Mouse (Mus musculus): ENCODE results near the gene Plxna1. TPM values are rescaled to one million over a fixed set of nuclear protein-coding genes. Genes with fewer than 3 reads are reported as not detected.

Plxna1 gene
- polyA plus RNA-seq, 1 experiment = 27.1 TPM

GRCm38 (mm10) chr6:89294621-89295020, 67.8 kb downstream of the Plxna1 start:
- TF ChIP-seq POLR2A (IDR thresholded peaks at IDR 0.05; ENCODE audit: control insufficient read depth, low read depth, low read length) (no peak), CTCF (IDR thresholded peaks at IDR 0.05; ENCODE audit: control insufficient read depth, insufficient read depth, insufficient replicate concordance, low read depth, low read length) (no peak)
- H3K4me1 ChIP-seq (ENCODE audit: control insufficient read depth, insufficient read depth, low read length) = no peaks in the 10 kb centered on the region
- no peak overlapping the region for H3K27ac ChIP-seq (ENCODE audit: control insufficient read depth, insufficient read depth, low read depth, low read length)
- no peaks in the 10 kb centered on the region for H3K36me3 ChIP-seq (ENCODE audit: control insufficient read depth, insufficient read depth, low read length)
- no peaks in the 10 kb centered on the region for H3K27me3 ChIP-seq (ENCODE audit: control insufficient read depth, insufficient read depth, low read length)
- H3K4me3 ChIP-seq (ENCODE audit: control insufficient read depth, low read depth, low read length) = no peak overlapping the region

GRCm38 (mm10) chr6:89291494-89291893, 70.9 kb downstream of the Plxna1 start:
- Histone ChIP-seq H3K36me3 (ENCODE audit: control insufficient read depth, insufficient read depth, low read length) (no peaks in the 10 kb centered on the region), H3K4me3 (ENCODE audit: control insufficient read depth, low read depth, low read length) (no peak overlapping the region), H3K4me1 (ENCODE audit: control insufficient read depth, insufficient read depth, low read length) (no peaks in the 10 kb centered on the region), H3K27me3 (ENCODE audit: control insufficient read depth, insufficient read depth, low read length) (no peaks in the 10 kb centered on the region), H3K27ac (ENCODE audit: control insufficient read depth, insufficient read depth, low read depth, low read length) (no peak overlapping the region)
- TF ChIP-seq CTCF (IDR thresholded peaks at IDR 0.05; ENCODE audit: control insufficient read depth, insufficient read depth, insufficient replicate concordance, low read depth, low read length) (no peak), POLR2A (IDR thresholded peaks at IDR 0.05; ENCODE audit: control insufficient read depth, low read depth, low read length) (no peak)

GRCm38 (mm10) chr6:89288156-89288555, 74.3 kb downstream of the Plxna1 start:
- H3K27ac ChIP-seq (ENCODE audit: control insufficient read depth, insufficient read depth, low read depth, low read length) = no peak overlapping the region
- H3K4me3 ChIP-seq (ENCODE audit: control insufficient read depth, low read depth, low read length) = no peak overlapping the region

DNA sequence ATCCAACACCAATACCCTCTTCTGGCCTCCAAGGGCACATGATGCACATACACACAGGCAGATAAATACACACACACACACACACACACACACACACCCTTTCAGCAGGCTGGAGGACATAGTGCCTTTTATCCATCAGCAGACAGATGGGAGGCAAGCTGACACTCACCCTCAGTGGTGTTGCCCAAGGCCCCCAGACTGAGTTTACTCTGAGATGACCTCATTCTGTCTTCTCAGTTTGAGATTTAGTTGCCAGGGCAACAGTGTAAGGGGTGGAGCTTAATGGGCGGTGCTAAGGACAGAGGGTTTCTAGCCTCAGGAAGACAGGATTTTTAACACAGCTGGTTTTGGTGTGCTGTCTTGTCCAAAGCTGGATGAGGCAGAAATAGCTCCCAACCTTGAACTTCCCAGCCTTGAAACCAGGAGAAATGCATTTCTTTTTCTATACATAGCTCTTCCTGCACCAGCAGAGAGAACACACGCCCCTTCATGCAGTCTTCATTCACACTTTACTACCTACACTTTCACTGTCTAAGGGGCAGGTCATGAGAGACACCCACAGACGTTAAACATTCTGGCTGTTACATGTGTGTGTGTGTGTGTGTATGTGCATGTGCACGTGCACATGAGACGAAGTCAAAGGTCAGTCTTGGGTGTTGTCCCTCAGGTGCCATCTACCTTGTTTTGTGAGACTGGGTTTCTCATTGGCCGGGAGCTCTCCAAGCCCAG, 75.6 kb downstream of the Plxna1 start:
- no peaks in the 10 kb centered on the region for H3K36me3 ChIP-seq (ENCODE audit: control insufficient read depth, insufficient read depth, low read length)
- H3K27me3 ChIP-seq (ENCODE audit: control insufficient read depth, insufficient read depth, low read length) = no peaks in the 10 kb centered on the region
- H3K27ac ChIP-seq (ENCODE audit: control insufficient read depth, insufficient read depth, low read depth, low read length) = no peak overlapping the region
- no peaks in the 10 kb centered on the region for H3K4me1 ChIP-seq (ENCODE audit: control insufficient read depth, insufficient read depth, low read length)
- H3K4me3 ChIP-seq (ENCODE audit: control insufficient read depth, low read depth, low read length) = no peak overlapping the region
- TF ChIP-seq CTCF (IDR thresholded peaks at IDR 0.05; ENCODE audit: control insufficient read depth, insufficient read depth, insufficient replicate concordance, low read depth, low read length) (no peak), POLR2A (IDR thresholded peaks at IDR 0.05; ENCODE audit: control insufficient read depth, low read depth, low read length) (no peak)

More at GRCm38 (mm10) chr6:89288156-89288555, 74.3 kb downstream of the Plxna1 start:
- TF ChIP-seq POLR2A (IDR thresholded peaks at IDR 0.05; ENCODE audit: control insufficient read depth, low read depth, low read length) (no peak), CTCF (IDR thresholded peaks at IDR 0.05; ENCODE audit: control insufficient read depth, insufficient read depth, insufficient replicate concordance, low read depth, low read length) (no peak)
- Histone ChIP-seq H3K27me3 (ENCODE audit: control insufficient read depth, insufficient read depth, low read length) (no peaks in the 10 kb centered on the region), H3K4me1 (ENCODE audit: control insufficient read depth, insufficient read depth, low read length) (no peaks in the 10 kb centered on the region), H3K36me3 (ENCODE audit: control insufficient read depth, insufficient read depth, low read length) (no peaks in the 10 kb centered on the region)

DNA sequence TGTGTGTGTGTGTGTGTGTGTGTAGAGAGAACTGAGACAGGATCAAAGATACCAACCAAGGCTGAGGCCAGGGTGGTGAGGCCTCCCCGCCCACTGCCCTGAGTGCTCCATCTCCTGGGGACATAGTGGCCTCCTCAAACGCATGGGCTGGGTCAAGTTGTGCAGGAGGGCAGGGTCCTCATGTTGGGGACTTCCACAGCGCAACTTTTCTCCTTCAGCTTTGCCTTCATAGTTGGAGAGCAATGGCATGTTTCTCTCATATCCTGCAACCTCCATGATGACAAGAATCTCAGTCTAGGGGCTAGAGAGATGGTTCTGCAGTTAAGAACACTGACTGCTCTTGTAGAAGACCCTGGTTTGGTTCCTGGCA, 76.1 kb downstream of the Plxna1 start:
- Histone ChIP-seq H3K27me3 (ENCODE audit: control insufficient read depth, insufficient read depth, low read length) (no peaks in the 10 kb centered on the region), H3K4me3 (ENCODE audit: control insufficient read depth, low read depth, low read length) (no peak overlapping the region), H3K27ac (ENCODE audit: control insufficient read depth, insufficient read depth, low read depth, low read length) (no peak overlapping the region), H3K36me3 (ENCODE audit: control insufficient read depth, insufficient read depth, low read length) (no peaks in the 10 kb centered on the region), H3K4me1 (ENCODE audit: control insufficient read depth, insufficient read depth, low read length) (no peaks in the 10 kb centered on the region; the same call in 1 of the 2 replicates)
- TF ChIP-seq POLR2A (IDR thresholded peaks at IDR 0.05; ENCODE audit: control insufficient read depth, low read depth, low read length) = no peak
- TF ChIP-seq CTCF (IDR thresholded peaks at IDR 0.05; ENCODE audit: control insufficient read depth, insufficient read depth, insufficient replicate concordance, low read depth, low read length) = no peak

GRCm38 (mm10) chr6:89285561-89286285, 76.7 kb downstream of the Plxna1 start:
- H3K4me1 ChIP-seq (ENCODE audit: control insufficient read depth, insufficient read depth, low read length) = no peaks in the 10 kb centered on the region; the same call in 1 of the 2 replicates

GRCm38 (mm10) chr6:89285116-89285515, 77.3 kb downstream of the Plxna1 start:
- no peak overlapping the region for H3K4me3 ChIP-seq (ENCODE audit: control insufficient read depth, low read depth, low read length)
- no peak overlapping the region for H3K27ac ChIP-seq (ENCODE audit: control insufficient read depth, insufficient read depth, low read depth, low read length)
- no peaks in the 10 kb centered on the region for H3K27me3 ChIP-seq (ENCODE audit: control insufficient read depth, insufficient read depth, low read length)
- no peaks in the 10 kb centered on the region; the same call in 1 of the 2 replicates for H3K4me1 ChIP-seq (ENCODE audit: control insufficient read depth, insufficient read depth, low read length)
- H3K36me3 ChIP-seq (ENCODE audit: control insufficient read depth, insufficient read depth, low read length) = no peaks in the 10 kb centered on the region
- TF ChIP-seq POLR2A (IDR thresholded peaks at IDR 0.05; ENCODE audit: control insufficient read depth, low read depth, low read length) (no peak), CTCF (IDR thresholded peaks at IDR 0.05; ENCODE audit: control insufficient read depth, insufficient read depth, insufficient replicate concordance, low read depth, low read length) (no peak)

More at GRCm38 (mm10) chr6:89285561-89286285, 76.7 kb downstream of the Plxna1 start:
- H3K4me3 ChIP-seq (ENCODE audit: control insufficient read depth, low read depth, low read length) = no peak overlapping the region
- H3K27ac ChIP-seq (ENCODE audit: control insufficient read depth, insufficient read depth, low read depth, low read length) = no peak overlapping the region
- no peaks in the 10 kb centered on the region for H3K27me3 ChIP-seq (ENCODE audit: control insufficient read depth, insufficient read depth, low read length)
- no peaks in the 10 kb centered on the region for H3K36me3 ChIP-seq (ENCODE audit: control insufficient read depth, insufficient read depth, low read length)
- TF ChIP-seq POLR2A (IDR thresholded peaks at IDR 0.05; ENCODE audit: control insufficient read depth, low read depth, low read length) (no peak), CTCF (IDR thresholded peaks at IDR 0.05; ENCODE audit: control insufficient read depth, insufficient read depth, insufficient replicate concordance, low read depth, low read length) (no peak)
